Mouse (Mus musculus) neural tube, embryonic 14.5 days (tissue): ENCODE data around the gene Pced1a. TPM values are rescaled to one million over a fixed set of nuclear protein-coding genes. Genes with fewer than 3 reads are reported as not detected.

Source experiments
- ATAC-seq: fragments of 200-750 bp; cut with Nextera tagmentation; 2 replicates; pipeline ENCODE4 v1.8.0; 2017; ENCODE audit warnings: low read depth, mild to moderate bottlenecking, moderate TSS enrichment, moderate library complexity
- H3K27ac ChIP-seq: fragments of 300-500 bp; sonication (generic); 2 replicates; pipeline ENCODE4 v1.5.1; 2014; ENCODE audit warnings: low read depth, mild to moderate bottlenecking, control low read depth, low read length, moderate library complexity, mixed read lengths
- H3K27me3 ChIP-seq: fragments of 300-500 bp; sonication (generic); 2 replicates; pipeline ENCODE4 v1.6.1; 2014; ENCODE audit warnings: low read length; ENCODE audit not compliant: control insufficient read depth, insufficient read depth
- H3K36me3 ChIP-seq: fragments of 300-500 bp; sonication (generic); 2 replicates; pipeline ENCODE4 v1.6.1; 2014; ENCODE audit warnings: low read length, mixed read lengths; ENCODE audit not compliant: control insufficient read depth, insufficient read depth
- H3K4me1 ChIP-seq: fragments of 300-500 bp; sonication (generic); 2 replicates; pipeline ENCODE4 v1.6.1; 2014; ENCODE audit warnings: low read length; ENCODE audit not compliant: control insufficient read depth, insufficient read depth
- H3K4me2 ChIP-seq: fragments of 300-500 bp; sonication (generic); 2 replicates; pipeline ENCODE4 v1.6.1; 2014; ENCODE audit warnings: mild to moderate bottlenecking, low read depth, low read length, control low read depth
- H3K4me3 ChIP-seq: fragments of 300-500 bp; sonication (generic); 2 replicates; pipeline ENCODE4 v1.5.1; 2014; ENCODE audit warnings: low read depth, low read length, control low read depth, mixed read lengths
- H3K9ac ChIP-seq: fragments of 300-500 bp; sonication (generic); replicated peaks from 2 replicates; pipeline ENCODE4 v1.6.1; 2014; ENCODE audit warnings: low read depth, mild to moderate bottlenecking, control low read depth, low read length, mixed read lengths
- H3K9me3 ChIP-seq: fragments of 300-500 bp; sonication (generic); 2 replicates; pipeline ENCODE4 v1.6.1; 2016; ENCODE audit warnings: low read length; ENCODE audit not compliant: control insufficient read depth
- WGBS: fragments of 180-500 bp; shearing (Covaris S2); extraction: QIAGEN DNeasy Blood & Tissue Kit; methylation state at CpG from one replicate; pipeline ENCODE4 v1.1.7; 2014; 5-methylcytosine and 5-hydroxymethylcytosine counted together
- polyA plus RNA-seq: library from polyadenylated mRNA; unstranded; fragments of >200 nt; fragmentation: Nextera tagmentation; extraction: Ambion mirVana; gene quantifications from 2 replicates; pipeline ENCODE4 v1.2.1, GENCODE M21; 2014

Pced1a gene
- polyA plus RNA-seq = 10.8 and 11.5 TPM in 2 replicates

- ATAC-seq = peak; percentile 97
- Histone ChIP-seq H3K27me3 (no peaks in the 10 kb centered on the region), H3K36me3 (no peaks in the 10 kb centered on the region), H3K9ac (peak within 1 kb of the TSS; percentile 82), H3K27ac (peak within 1 kb of the TSS; percentile 92), H3K9me3 (no peaks in the 10 kb centered on the region), H3K4me3 (peak within 1 kb of the TSS; percentile 74), H3K4me1 (peaks cover 14% of the 10 kb centered on the region), H3K4me2 (peak within 1 kb of the TSS; percentile 71)
- 0% methylated on average over 58 of the region's 58 CpGs for WGBS
Measured at GRCm38 (mm10) chr2:130424126-130424853, at the start of gene Pced1a, which contains the start of gene Vps16. Gene Pced1a (minus strand): TSS chr2:130424701. Gene Vps16 (plus strand): TSS chr2:130424339.

- Histone ChIP-seq H3K27me3 (no peaks in the 10 kb centered on the region), H3K27ac (no peak overlapping the region), H3K36me3 (no peaks in the 10 kb centered on the region), H3K9me3 (no peaks in the 10 kb centered on the region), H3K4me2 (no peak overlapping the region), H3K9ac (no peak overlapping the region), H3K4me1 (0 out of 2 replicates have a peak, but pooled peaks cover 4% of the 10 kb centered on the region), H3K4me3 (no peak overlapping the region)
- no peak for ATAC-seq
- WGBS = 81% methylated on average over 8 of the region's 8 CpGs
Measured at GRCm38 (mm10) chr2:130472908-130473510, 48.5 kb upstream of the Pced1a start.

- H3K27ac ChIP-seq = no peak overlapping the region
- no peak for ATAC-seq
Measured at GRCm38 (mm10) chr2:130469935-130470334, 45.4 kb upstream of the Pced1a start.

GRCm38 (mm10) chr2:130469366-130469765 is 44.9 kb upstream of the Pced1a start:
- Histone ChIP-seq H3K4me2 (no peak overlapping the region), H3K27ac (no peak overlapping the region), H3K9ac (no peak overlapping the region)

More at GRCm38 (mm10) chr2:130469935-130470334, 45.4 kb upstream of the Pced1a start:
- Histone ChIP-seq H3K27me3 (no peaks in the 10 kb centered on the region), H3K9me3 (no peaks in the 10 kb centered on the region), H3K36me3 (no peaks in the 10 kb centered on the region), H3K4me2 (no peak overlapping the region), H3K4me3 (no peak overlapping the region), H3K4me1 (0 out of 2 replicates have a peak, but pooled peaks cover 4% of the 10 kb centered on the region), H3K9ac (no peak overlapping the region)
- 79% methylated on average over 2 of the region's 2 CpGs for WGBS

GRCm38 (mm10) chr2:130466438-130466837 is 41.9 kb upstream of the Pced1a start:
- Histone ChIP-seq H3K4me3 (no peak overlapping the region), H3K9ac (no peak overlapping the region), H3K36me3 (no peaks in the 10 kb centered on the region), H3K27ac (no peak overlapping the region), H3K4me1 (0 out of 2 replicates have a peak, but pooled peaks cover 4% of the 10 kb centered on the region), H3K27me3 (no peaks in the 10 kb centered on the region), H3K4me2 (no peak overlapping the region), H3K9me3 (no peaks in the 10 kb centered on the region)
- ATAC-seq = no peak
- WGBS = 88% methylated on average over 1 of the region's 1 CpGs

More at GRCm38 (mm10) chr2:130469366-130469765, 44.9 kb upstream of the Pced1a start:
- Histone ChIP-seq H3K4me3 (no peak overlapping the region), H3K4me1 (0 out of 2 replicates have a peak, but pooled peaks cover 4% of the 10 kb centered on the region), H3K36me3 (no peaks in the 10 kb centered on the region), H3K9me3 (no peaks in the 10 kb centered on the region), H3K27me3 (no peaks in the 10 kb centered on the region)
- ATAC-seq = 0 out of 2 replicates have a peak, but pooled peaks have one; percentile 65
- WGBS = 22% methylated on average over 4 of the region's 4 CpGs

GRCm38 (mm10) chr2:130461287-130462071 is 37.0 kb upstream of the Pced1a start:
- no peak overlapping the region for H3K9ac ChIP-seq
- no peaks in the 10 kb centered on the region for H3K36me3 ChIP-seq
- no peak for ATAC-seq
- H3K27me3 ChIP-seq = no peaks in the 10 kb centered on the region
- no peaks in the 10 kb centered on the region for H3K9me3 ChIP-seq
- no peak overlapping the region for H3K4me2 ChIP-seq
- no peak overlapping the region for H3K4me3 ChIP-seq
- H3K27ac ChIP-seq = no peak overlapping the region
- WGBS = 76% methylated on average over 15 of the region's 15 CpGs
- no peaks in the 10 kb centered on the region; the same call in 1 of the 2 replicates for H3K4me1 ChIP-seq

- H3K4me3 ChIP-seq = no peak overlapping the region
- H3K36me3 ChIP-seq = no peaks in the 10 kb centered on the region
- H3K4me2 ChIP-seq = no peak overlapping the region
- WGBS = 90% methylated on average over 3 of the region's 3 CpGs
- no peak overlapping the region for H3K9ac ChIP-seq
- H3K9me3 ChIP-seq = no peaks in the 10 kb centered on the region
- no peak for ATAC-seq
- H3K4me1 ChIP-seq = no peaks in the 10 kb centered on the region; the same call in 1 of the 2 replicates
- H3K27me3 ChIP-seq = no peaks in the 10 kb centered on the region
- no peak overlapping the region for H3K27ac ChIP-seq
Measured at GRCm38 (mm10) chr2:130459576-130459975, 35.1 kb upstream of the Pced1a start.

GRCm38 (mm10) chr2:130457871-130458270 is 33.4 kb upstream of the Pced1a start:
- H3K4me2 ChIP-seq = no peak overlapping the region
- no peak overlapping the region for H3K4me3 ChIP-seq
- no peak for ATAC-seq
- no peak overlapping the region for H3K9ac ChIP-seq
- WGBS = 83% methylated on average over 3 of the region's 3 CpGs
- no peaks in the 10 kb centered on the region for H3K9me3 ChIP-seq
- no peaks in the 10 kb centered on the region for H3K27me3 ChIP-seq
- H3K36me3 ChIP-seq = no peaks in the 10 kb centered on the region
- H3K4me1 ChIP-seq = peaks cover 3% of the 10 kb centered on the region; the same call in 1 of the 2 replicates
- no peak overlapping the region for H3K27ac ChIP-seq
